Mouse (Mus musculus): ENCODE data around the gene Llgl1. TPM values are rescaled to one million over a fixed set of nuclear protein-coding genes. Genes with fewer than 3 reads are reported as not detected.

Gene Llgl1
- polyA plus RNA-seq (2011; ENCODE audit: insufficient read depth, insufficient read length, low read depth, missing spikeins) = 28.7 and 28.9 TPM in 2 replicates

GRCm38 (mm10) chr11:60699524-60700075, at the start of gene Llgl1:
Gene Llgl1, plus strand, starts transcription at chr11:60699723.
- no peaks in the 10 kb centered on the region for H3K36me3 ChIP-seq (ENCODE audit: control insufficient read depth, insufficient read depth, low read length, poor library complexity, severe bottlenecking)
- H3K9ac ChIP-seq (ENCODE audit: low read depth, poor library complexity, severe bottlenecking) = peak within 1 kb of the TSS; percentile 96
- peaks cover 6% of the 10 kb centered on the region for H3K4me1 ChIP-seq (ENCODE audit: control insufficient read depth, insufficient read depth, low read length)
- peak within 1 kb of the TSS; percentile 85 for H3K27ac ChIP-seq (ENCODE audit: insufficient read depth, low read length)
- no peak for TF ChIP-seq POLR2A (IDR thresholded peaks at IDR 0.05; ENCODE audit: insufficient read depth, low read length)
- no peaks in the 10 kb centered on the region for H3K27me3 ChIP-seq (ENCODE audit: control insufficient read depth, insufficient read depth, low read length, poor library complexity, severe bottlenecking)
- peak within 1 kb of the TSS; percentile 98 for H3K4me3 ChIP-seq (ENCODE audit: low read depth, low read length)
- no peaks in the 10 kb centered on the region for H3K9me3 ChIP-seq (replicated peaks; ENCODE audit: control insufficient read depth, insufficient read depth, low read length, poor library complexity, severe bottlenecking)

- H3K27me3 ChIP-seq (ENCODE audit: control insufficient read depth, insufficient read depth, low read length, poor library complexity, severe bottlenecking) = no peaks in the 10 kb centered on the region
- H3K9ac ChIP-seq (ENCODE audit: low read depth, poor library complexity, severe bottlenecking) = no peak overlapping the region
- no peaks in the 10 kb centered on the region for H3K36me3 ChIP-seq (ENCODE audit: control insufficient read depth, insufficient read depth, low read length, poor library complexity, severe bottlenecking)
- H3K4me3 ChIP-seq (ENCODE audit: low read depth, low read length) = no peak overlapping the region
- no peak overlapping the region for H3K27ac ChIP-seq (ENCODE audit: insufficient read depth, low read length)
- peaks cover 4% of the 10 kb centered on the region for H3K4me1 ChIP-seq (ENCODE audit: control insufficient read depth, insufficient read depth, low read length)
- TF ChIP-seq EP300 (IDR thresholded peaks at IDR 0.05; ENCODE audit: insufficient read depth, low read depth, low read length) (no peak), POLR2A (IDR thresholded peaks at IDR 0.05; ENCODE audit: insufficient read depth, low read length) (no peak), CTCF (IDR thresholded peaks at IDR 0.05; ENCODE audit: low read depth, low read length) (no peak)
- H3K9me3 ChIP-seq (replicated peaks; ENCODE audit: control insufficient read depth, insufficient read depth, low read length, poor library complexity, severe bottlenecking) = no peaks in the 10 kb centered on the region
These were observed 3.4 kb upstream of the Llgl1 start for GRCm38 (mm10) chr11:60696165-60696564.

- Histone ChIP-seq H3K9me3 (replicated peaks; ENCODE audit: control insufficient read depth, insufficient read depth, low read length, poor library complexity, severe bottlenecking) (no peaks in the 10 kb centered on the region), H3K27ac (ENCODE audit: insufficient read depth, low read length) (no peak overlapping the region), H3K9ac (ENCODE audit: low read depth, poor library complexity, severe bottlenecking) (no peak overlapping the region), H3K36me3 (ENCODE audit: control insufficient read depth, insufficient read depth, low read length, poor library complexity, severe bottlenecking) (no peaks in the 10 kb centered on the region), H3K4me3 (ENCODE audit: low read depth, low read length) (no peak overlapping the region), H3K4me1 (ENCODE audit: control insufficient read depth, insufficient read depth, low read length) (peaks cover 4% of the 10 kb centered on the region), H3K27me3 (ENCODE audit: control insufficient read depth, insufficient read depth, low read length, poor library complexity, severe bottlenecking) (no peaks in the 10 kb centered on the region)
- TF ChIP-seq POLR2A (IDR thresholded peaks at IDR 0.05; ENCODE audit: insufficient read depth, low read length) (no peak), EP300 (IDR thresholded peaks at IDR 0.05; ENCODE audit: insufficient read depth, low read depth, low read length) (no peak), CTCF (IDR thresholded peaks at IDR 0.05; ENCODE audit: low read depth, low read length) (no peak)
These were observed 2.0 kb upstream of the Llgl1 start for GRCm38 (mm10) chr11:60697561-60697960.

- H3K27me3 ChIP-seq (ENCODE audit: control insufficient read depth, insufficient read depth, low read length, poor library complexity, severe bottlenecking) = no peaks in the 10 kb centered on the region
- H3K9ac ChIP-seq (ENCODE audit: low read depth, poor library complexity, severe bottlenecking) = peak overlapping the region; percentile 96
- H3K36me3 ChIP-seq (ENCODE audit: control insufficient read depth, insufficient read depth, low read length, poor library complexity, severe bottlenecking) = no peaks in the 10 kb centered on the region
- peak overlapping the region; percentile 85 for H3K27ac ChIP-seq (ENCODE audit: insufficient read depth, low read length)
- H3K4me3 ChIP-seq (ENCODE audit: low read depth, low read length) = peak overlapping the region; percentile 83
- no peaks in the 10 kb centered on the region for H3K9me3 ChIP-seq (replicated peaks; ENCODE audit: control insufficient read depth, insufficient read depth, low read length, poor library complexity, severe bottlenecking)
- peak; percentile 42 for TF ChIP-seq POLR2A (IDR thresholded peaks at IDR 0.05; ENCODE audit: insufficient read depth, low read length)
- no peak for TF ChIP-seq CTCF (IDR thresholded peaks at IDR 0.05; ENCODE audit: low read depth, low read length)
- peak; percentile 64; the same call in 1 of the 2 replicates for TF ChIP-seq EP300 (IDR thresholded peaks at IDR 0.05; ENCODE audit: insufficient read depth, low read depth, low read length)
- peaks cover 6% of the 10 kb centered on the region for H3K4me1 ChIP-seq (ENCODE audit: control insufficient read depth, insufficient read depth, low read length)
These were observed 558 bp upstream of the Llgl1 start for GRCm38 (mm10) chr11:60698806-60699523.

- Histone ChIP-seq H3K36me3 (ENCODE audit: control insufficient read depth, insufficient read depth, low read length, poor library complexity, severe bottlenecking) (no peaks in the 10 kb centered on the region), H3K4me1 (ENCODE audit: control insufficient read depth, insufficient read depth, low read length) (peaks cover 6% of the 10 kb centered on the region), H3K9me3 (replicated peaks; ENCODE audit: control insufficient read depth, insufficient read depth, low read length, poor library complexity, severe bottlenecking) (no peaks in the 10 kb centered on the region), H3K9ac (ENCODE audit: low read depth, poor library complexity, severe bottlenecking) (peak overlapping the region; percentile 96), H3K27ac (ENCODE audit: insufficient read depth, low read length) (no peak overlapping the region), H3K27me3 (ENCODE audit: control insufficient read depth, insufficient read depth, low read length, poor library complexity, severe bottlenecking) (no peaks in the 10 kb centered on the region), H3K4me3 (ENCODE audit: low read depth, low read length) (peak overlapping the region; percentile 98)
- TF ChIP-seq CTCF (IDR thresholded peaks at IDR 0.05; ENCODE audit: low read depth, low read length) (no peak), EP300 (IDR thresholded peaks at IDR 0.05; ENCODE audit: insufficient read depth, low read depth, low read length) (no peak), POLR2A (IDR thresholded peaks at IDR 0.05; ENCODE audit: insufficient read depth, low read length) (no peak)
These were observed 1.0 kb downstream of the Llgl1 start for GRCm38 (mm10) chr11:60700320-60701185.

All from ES-Bruce4 (cell line).